Mouse (Mus musculus) heart, postnatal 36 days (tissue): Measurements from ENCODE around the gene Gm44502. TPM values are rescaled to one million over a fixed set of nuclear protein-coding genes. Genes with fewer than 3 reads are reported as not detected.

ENCODE experiments used
- DNase-seq, 2 experiments: peaks; one replicate each; pipeline ENCODE4 v3.0.0; 2021 to 2022
- intact Hi-C: fragments of 180-260 bp; cut with DNase I; formaldehyde crosslinking; loops from one replicate; pipeline ENCODE4 v1.15.1; 2025
- total RNA-seq, 2 experiments: library from RNA; stranded (reverse); gene quantifications; 2 replicates each; pipeline ENCODE4 v1.2.3; 2021

Gene Gm44502
- 10 to 100 TPM; 14.5 to 17.8 TPM for total RNA-seq

DNA sequence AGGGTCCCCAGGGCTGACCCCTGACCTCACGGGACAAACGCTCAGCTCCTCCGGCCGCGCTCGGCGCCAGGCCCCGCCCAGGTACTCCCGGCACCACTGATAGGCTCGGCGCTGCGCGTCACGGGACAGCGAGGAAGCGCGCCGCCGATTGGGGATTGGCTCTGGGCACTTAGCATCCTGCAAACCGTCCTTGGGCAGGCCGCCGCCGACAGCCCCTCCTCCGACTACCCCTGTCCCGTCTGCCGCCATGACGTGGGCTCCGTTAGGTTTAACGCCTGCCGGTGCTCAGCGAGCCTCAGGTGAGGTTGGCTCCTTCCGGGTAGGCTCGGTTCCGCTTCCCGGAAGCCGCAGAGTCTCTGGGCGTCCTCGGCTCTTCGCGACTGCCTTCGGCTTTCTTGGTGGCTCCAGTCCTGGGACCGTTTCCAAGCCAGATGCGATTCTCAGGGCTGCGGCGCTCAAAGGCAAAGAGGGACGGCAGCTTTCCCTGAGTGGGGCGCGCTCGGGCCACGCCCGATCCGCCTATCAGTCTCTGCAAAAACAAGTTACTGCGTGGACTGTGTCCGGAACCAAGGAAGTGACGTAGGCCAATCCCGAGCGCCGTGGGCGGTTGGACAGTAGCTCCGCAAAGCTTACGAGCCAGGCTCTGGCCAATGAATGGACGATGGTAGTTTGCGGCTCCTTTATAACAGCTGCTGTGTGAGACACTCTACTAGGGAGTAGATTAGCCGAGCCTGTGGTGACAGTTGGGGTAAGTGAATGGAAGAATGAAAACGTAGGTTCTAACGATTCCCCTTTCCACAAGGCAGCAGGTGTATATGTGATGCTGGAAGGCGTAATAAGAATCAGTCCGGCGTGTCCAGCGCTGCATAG, at the start of gene Gm44502, which contains the start of the genes C730034F03Rik and Chkb:
TSS of gene Gm44502 (minus strand) at position 345 of the 870 bp plus-strand sequence.
TSS of gene C730034F03Rik (plus strand) at position 238 of the 870 bp plus-strand sequence.
TSS of gene Chkb (minus strand) at position 557 of the 870 bp plus-strand sequence.
- DNase-seq, result peak; percentile 88 to 91
- intact Hi-C loops, result loop anchor here (2.0 to 5.0 kb wide), 3 partner anchors 39 to 72 kb away; partner anchors contain the start of genes Lmf2 and Ncaph2

DNA sequence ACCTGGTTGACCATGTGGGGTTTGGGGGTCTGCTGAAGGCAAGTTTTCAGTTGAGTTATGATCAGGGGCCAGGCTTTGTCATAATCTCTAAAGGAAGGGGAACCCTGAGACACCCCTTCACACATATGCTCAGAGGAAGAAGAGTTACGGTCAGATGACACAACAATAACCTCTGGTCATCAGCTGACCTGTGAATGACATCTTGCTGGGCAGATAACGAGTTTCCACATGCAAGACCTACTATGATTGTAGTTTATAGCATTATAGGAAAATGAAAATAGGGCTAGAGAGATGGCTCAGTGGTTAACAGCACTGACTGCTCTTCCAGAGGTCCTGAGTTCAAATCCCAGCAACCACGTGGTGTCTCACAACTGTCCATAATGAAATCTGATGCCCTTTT, 49.1 kb upstream of the Gm44502 start:
- no peak for DNase-seq
- intact Hi-C loops, result no loop called here

- DNase-seq, result no peak
Observed at GRCm38 (mm10) chr15:89477806-89478205, 48.3 kb upstream of the Gm44502 start.

GRCm38 (mm10) chr15:89477091-89477491, 47.6 kb upstream of the Gm44502 start, which contains the start of gene Arsa:
TSS of gene Arsa (minus strand) at chr15:89477425.
- peak; percentile 28 to 34 for DNase-seq
- intact Hi-C loops, result loop anchor here (1.0 kb wide), 1 partner anchor 21 kb away; no protein-coding TSS in a partner anchor

More at GRCm38 (mm10) chr15:89477806-89478205, 48.3 kb upstream of the Gm44502 start:
- intact Hi-C loops, result loop anchor here (1.0 kb wide), 1 partner anchor 20 kb away; no protein-coding TSS in a partner anchor

DNA sequence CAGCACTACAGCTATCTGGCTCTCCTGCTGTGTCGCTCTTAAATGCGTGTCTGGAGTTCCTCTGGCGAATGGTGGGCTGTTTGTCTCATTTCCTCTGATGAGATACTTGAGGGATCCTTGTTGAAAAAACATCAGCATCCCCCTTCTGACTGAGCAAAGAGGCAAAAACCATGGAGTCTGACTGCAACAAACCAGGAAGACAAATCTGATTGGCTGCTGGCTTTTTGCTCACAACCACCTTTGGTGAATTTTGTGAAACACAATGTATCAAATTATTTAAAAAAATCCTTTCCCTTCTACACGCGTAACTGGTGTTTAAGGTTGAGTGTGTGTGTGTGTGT, 46.9 kb upstream of the Gm44502 start:
- intact Hi-C loops, result no loop called here
- DNase-seq, result no peak

DNA sequence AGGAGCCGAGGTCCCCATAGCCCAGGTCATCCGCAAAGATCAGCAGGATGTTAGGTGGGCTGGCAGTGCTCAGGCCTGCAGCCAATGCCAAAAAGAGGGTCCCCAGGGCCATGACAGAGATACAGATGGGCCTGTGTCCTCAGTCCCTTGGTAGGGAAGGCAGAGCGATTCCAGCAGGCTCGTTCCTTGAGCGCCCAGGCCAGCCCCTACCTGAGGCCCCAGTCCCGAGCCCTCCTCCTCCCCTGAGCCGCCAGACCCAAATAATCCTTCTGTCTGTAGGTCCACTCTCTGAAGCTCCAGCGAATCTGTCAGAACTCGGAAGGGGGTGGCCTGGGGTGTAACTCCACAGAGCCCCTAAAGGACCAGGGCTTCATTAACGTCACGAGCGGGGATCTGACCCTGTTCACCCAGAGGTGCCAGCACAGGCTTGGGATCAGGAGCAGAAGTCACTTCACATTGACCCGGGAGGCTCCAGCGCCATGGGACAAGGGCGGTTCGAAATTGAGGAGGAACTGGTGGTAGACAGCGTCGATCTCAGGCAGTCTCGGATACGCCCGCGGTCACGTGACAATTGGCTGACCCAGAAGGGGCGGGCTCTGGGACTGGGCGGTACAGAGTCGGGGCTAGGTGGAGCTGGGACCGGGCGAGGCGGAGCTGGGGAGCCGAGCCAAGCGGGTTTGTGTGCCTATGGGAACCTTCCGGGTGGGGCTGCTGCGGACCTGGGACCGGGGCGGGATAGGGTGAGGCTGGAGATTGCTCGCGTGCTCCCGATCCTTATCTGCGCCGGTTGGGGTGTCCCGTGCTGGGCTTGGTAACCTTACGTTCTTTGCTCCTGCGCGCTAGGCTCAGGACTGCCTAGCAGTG, 46.3 kb upstream of the Gm44502 start:
- intact Hi-C loops, result no loop called here
- peak; percentile 94 for DNase-seq

GRCm38 (mm10) chr15:89475293-89475600, 45.8 kb upstream of the Gm44502 start:
- no peak for DNase-seq
- intact Hi-C loops, result no loop called here

- intact Hi-C loops, result no loop called here
- no peak for DNase-seq
Observed at GRCm38 (mm10) chr15:89474596-89475292, 45.2 kb upstream of the Gm44502 start.

DNA sequence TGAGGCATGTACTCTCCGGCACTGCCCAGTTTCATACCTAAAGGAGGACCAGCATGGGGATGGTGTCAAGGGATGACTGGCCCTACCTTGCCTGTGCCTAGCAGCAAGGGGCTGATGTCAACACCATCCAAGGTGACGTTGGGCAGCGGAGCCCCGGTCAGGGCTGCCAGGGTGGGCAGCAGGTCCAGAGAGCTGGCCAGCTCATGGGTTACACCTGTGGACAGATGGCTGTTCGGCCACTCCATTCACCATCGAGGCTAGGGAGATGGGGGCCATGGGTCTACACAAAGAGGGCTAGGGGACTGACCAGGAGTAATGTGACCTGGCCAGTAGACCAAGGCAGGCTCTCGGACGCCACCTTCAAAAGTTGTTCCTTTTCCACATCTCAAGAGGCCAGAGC, 44.4 kb upstream of the Gm44502 start:
- no peak for DNase-seq
- intact Hi-C loops, result no loop called here

DNA sequence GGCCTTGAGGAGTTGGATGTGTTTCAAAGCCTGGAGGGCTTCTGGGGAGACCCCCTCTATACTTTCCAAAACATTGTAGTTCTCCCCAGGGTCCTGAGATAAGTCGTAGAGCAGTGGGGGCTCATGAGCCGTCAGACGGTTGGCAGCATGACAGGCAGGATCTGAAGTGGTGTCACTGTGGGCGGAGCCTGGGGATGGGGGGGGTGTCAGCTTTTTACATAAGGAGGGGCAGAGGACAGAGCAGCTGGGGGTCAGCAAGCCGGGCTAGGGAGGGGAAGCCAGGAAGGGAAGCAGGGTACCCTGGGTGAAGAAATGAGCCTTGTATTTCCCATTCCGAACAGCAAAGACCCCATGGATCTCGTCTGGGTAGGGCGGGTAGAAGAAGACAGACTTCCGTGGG, 43.9 kb upstream of the Gm44502 start:
- DNase-seq, result no peak
- intact Hi-C loops, result no loop called here

- intact Hi-C loops, result no loop called here
- DNase-seq, result no peak
Observed at GRCm38 (mm10) chr15:89471476-89471875, 42.0 kb upstream of the Gm44502 start.

GRCm38 (mm10) chr15:89468577-89468976, 39.1 kb upstream of the Gm44502 start:
- intact Hi-C loops, result loop anchor here (2.0 to 5.0 kb wide), 4 partner anchors 34 to 126 kb away; partner anchors contain the start of genes Odf3b and Tymp
- DNase-seq, result no peak

DNA sequence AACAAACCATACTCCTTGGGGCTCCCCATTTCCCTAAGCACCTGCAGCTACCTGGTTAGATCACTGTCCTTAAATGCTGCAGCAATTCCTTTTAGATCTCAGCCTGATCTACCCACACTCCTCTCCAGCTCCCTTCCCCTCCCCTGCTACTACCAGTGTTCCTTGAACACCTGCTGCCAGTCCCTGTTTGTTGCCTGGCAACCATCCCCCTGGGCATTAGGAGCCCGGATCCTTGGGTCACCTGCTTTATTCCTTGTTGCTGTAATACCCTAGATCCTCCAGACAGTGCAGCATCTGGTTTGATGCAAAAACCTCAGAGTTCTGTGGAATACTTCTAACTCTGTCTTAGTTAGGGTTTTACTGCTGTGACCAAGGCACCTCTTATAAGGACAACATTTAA, 35.6 kb upstream of the Gm44502 start:
- no peak for DNase-seq
- intact Hi-C loops, result loop anchor here (5.0 kb wide), 3 partner anchors 37 to 123 kb away; partner anchors contain the start of genes Odf3b and Tymp

- DNase-seq, result peak in 1 of 2 experiments; percentile 28
- intact Hi-C loops, result loop anchor here (2.0 kb wide), 1 partner anchor 67 kb away; no protein-coding TSS in a partner anchor
Observed at GRCm38 (mm10) chr15:89463334-89464235, 34.1 kb upstream of the Gm44502 start.

GRCm38 (mm10) chr15:89462176-89462575, 32.7 kb upstream of the Gm44502 start:
- intact Hi-C loops, result loop anchor here (2.0 kb wide), 1 partner anchor 69 kb away; no protein-coding TSS in a partner anchor
- DNase-seq, result no peak

- DNase-seq, result no peak
- intact Hi-C loops, result no loop called here
Observed at GRCm38 (mm10) chr15:89461321-89461720, 31.8 kb upstream of the Gm44502 start.

DNA sequence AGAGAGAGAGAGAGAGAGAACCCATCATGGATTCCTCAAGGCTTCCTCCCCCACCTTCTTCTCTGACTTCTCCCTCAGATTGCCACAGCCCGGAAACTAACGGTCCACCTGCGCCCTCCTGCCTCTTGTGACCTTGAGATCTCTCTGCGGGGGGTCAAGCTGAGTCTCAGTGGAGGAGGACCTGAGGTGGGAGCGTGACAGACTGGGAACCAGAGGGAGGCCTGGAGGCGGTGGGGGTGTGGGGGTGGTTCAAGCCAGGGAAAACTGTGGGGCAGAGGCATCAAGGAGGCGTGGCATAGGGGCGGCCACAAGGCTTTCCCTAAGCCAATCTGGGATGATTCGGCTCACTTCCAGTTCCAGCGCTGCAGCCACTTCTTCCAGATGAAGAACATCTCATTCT, 30.8 kb upstream of the Gm44502 start:
- intact Hi-C loops, result no loop called here

DNA sequence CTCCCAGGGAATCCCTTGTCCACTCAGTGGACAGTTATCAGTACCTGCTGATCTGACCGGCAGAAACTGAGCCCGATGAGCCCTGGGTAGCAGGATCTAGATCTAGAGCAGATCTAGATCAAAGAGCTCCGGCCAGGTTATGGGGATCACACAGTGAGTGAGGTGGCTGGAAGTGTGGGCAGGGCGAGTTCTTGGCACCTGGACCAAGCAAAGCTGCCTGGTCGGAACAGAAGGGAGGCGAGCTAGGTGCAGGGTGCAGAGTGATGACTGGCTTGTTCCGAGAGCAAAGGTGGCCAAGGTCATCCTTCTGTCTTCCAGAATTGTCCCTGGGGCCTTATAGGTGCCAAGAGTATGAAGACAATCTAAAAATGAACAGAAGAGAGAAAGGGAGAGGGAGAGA, 30.3 kb upstream of the Gm44502 start:
- DNase-seq, result no peak
- intact Hi-C loops, result no loop called here

More for the DNA sequence above, 30.8 kb upstream of the Gm44502 start:
- no peak for DNase-seq

DNA sequence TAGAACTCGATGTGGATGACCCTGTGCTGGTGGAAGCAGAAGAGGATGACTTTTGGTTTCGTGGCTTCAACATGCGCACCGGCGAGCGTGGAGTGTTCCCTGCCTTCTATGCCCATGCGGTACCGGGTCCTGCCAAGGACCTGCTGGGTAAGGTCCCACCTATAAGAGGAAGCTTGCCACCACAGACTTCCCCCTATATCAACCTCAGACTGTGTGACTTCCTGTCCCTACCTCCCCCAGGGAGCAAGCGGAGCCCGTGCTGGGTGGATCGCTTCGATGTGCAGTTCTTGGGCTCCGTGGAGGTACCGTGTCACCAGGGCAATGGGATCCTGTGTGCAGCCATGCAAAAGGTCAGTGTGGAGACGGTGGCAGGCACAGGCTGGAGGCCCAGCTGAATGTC, 29.4 kb upstream of the Gm44502 start:
- no peak for DNase-seq
- intact Hi-C loops, result no loop called here
